Mouse (Mus musculus) erythroid progenitor cell, adult 5-6 weeks (primary cell): ENCODE data around the gene Ccne1. TPM values are rescaled to one million over a fixed set of nuclear protein-coding genes. Genes with fewer than 3 reads are reported as not detected.

ENCODE experiments used
- ATAC-seq: replicated peaks from 2 replicates; pipeline ENCODE4 v1.8.0; 2016; ENCODE audit warnings: moderate number of reproducible peaks, mild to moderate bottlenecking, moderate TSS enrichment, inconsistent platforms; ENCODE audit not compliant: poor library complexity, low FRiP score, severe bottlenecking
- total RNA-seq, 2 experiments: library from RNA; stranded (forward) in 1 of 2; stranded (reverse) in 1 of 2; fragments of 150-400 nt in 1 of 2; fragments of 186-747, 209-891 nt in 1 of 2; gene quantifications; 2 replicates each; pipeline versions ENCODE4 v1.2.3 to v1.2.4; 2015 to 2017; ENCODE audit warnings: low replicate concordance in 2 of 2

Ccne1 gene
- total RNA-seq, 2 experiments from 2014 or later, result 148 to 180 TPM

GRCm38 (mm10) chr7:38061060-38061970 is 46.0 kb downstream of the Ccne1 start:
- peak; percentile 81 for ATAC-seq

- no peak for ATAC-seq
These were observed 47.6 kb downstream of the Ccne1 start for GRCm38 (mm10) chr7:38059636-38060330.

- ATAC-seq, result no peak
These were observed 48.2 kb downstream of the Ccne1 start for GRCm38 (mm10) chr7:38059096-38059495.

- no peak for ATAC-seq
These were observed 51.3 kb downstream of the Ccne1 start for GRCm38 (mm10) chr7:38055996-38056395.

GRCm38 (mm10) chr7:38054246-38054645 is 53.1 kb downstream of the Ccne1 start:
- ATAC-seq, result no peak

Other genes with a start within 250 kb of the Ccne1 start
- gene Uri1, start 84.0 kb downstream of the Ccne1 start, total RNA-seq (2015; ENCODE audit: low replicate concordance), result 10.1 TPM in 2 replicates
- gene Uri1, start 84.0 kb downstream of the Ccne1 start, total RNA-seq (2017; ENCODE audit: low replicate concordance), result 18.2 and 18.8 TPM in 2 replicates
- 2.9 and 3.2 TPM in 2 replicates for gene 1600014C10Rik, start 75.7 kb upstream of the Ccne1 start, total RNA-seq (2015; ENCODE audit: low replicate concordance)
- gene 1600014C10Rik, start 75.7 kb upstream of the Ccne1 start, total RNA-seq (2017; ENCODE audit: low replicate concordance), result 3.3 and 3.6 TPM in 2 replicates
- gene Plekhf1, start 120.5 kb upstream of the Ccne1 start, total RNA-seq (2015; ENCODE audit: low replicate concordance), result not detected in 2 replicates
- gene Plekhf1, start 120.5 kb upstream of the Ccne1 start, total RNA-seq (2017; ENCODE audit: low replicate concordance), result 0.13 TPM in 1 of 2 replicates, not detected in the other
- gene Pop4, start 163.9 kb upstream of the Ccne1 start, total RNA-seq (2015; ENCODE audit: low replicate concordance), result 4.3 and 22.2 TPM in 2 replicates
- gene Pop4, start 163.9 kb upstream of the Ccne1 start, total RNA-seq (2017; ENCODE audit: low replicate concordance), result 2.6 and 4.7 TPM in 2 replicates